Mouse (Mus musculus) urinary bladder, postnatal 10 days (tissue): ENCODE measurements around the gene Tmc5.

Experiments used
- DNase-seq: peaks from one replicate; pipeline ENCODE4 v3.0.0; 2022; ENCODE audit warnings: low spot score

Tmc5 gene

DNA sequence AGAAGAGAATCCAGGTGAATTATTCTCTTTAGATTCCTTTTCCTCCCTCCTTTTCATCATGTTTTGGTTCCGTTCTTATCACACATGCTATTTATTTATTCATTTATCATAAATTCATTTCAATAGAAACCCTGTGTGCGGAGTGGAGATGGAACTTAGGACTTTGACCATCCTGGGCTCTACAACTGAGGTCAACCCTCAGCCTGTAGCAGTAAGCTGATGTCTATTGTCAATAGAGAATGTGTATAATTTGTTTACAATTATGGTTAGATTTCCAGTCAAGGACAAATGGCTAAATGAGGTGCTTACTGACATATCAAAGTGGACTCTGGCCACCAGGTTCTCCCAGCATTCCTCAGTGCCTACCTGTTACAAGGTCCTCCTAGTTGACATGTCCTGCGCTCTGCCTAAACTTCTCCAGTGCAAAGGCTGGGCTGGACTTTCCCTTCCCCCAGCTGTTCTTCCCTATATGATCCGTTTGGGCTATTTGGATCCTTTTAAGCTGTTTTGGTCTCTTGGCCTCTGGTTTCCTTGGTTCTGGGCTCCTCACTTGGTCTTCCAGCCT lies 14.2 kb downstream of the Tmc5 start:
- no peak for DNase-seq

DNA sequence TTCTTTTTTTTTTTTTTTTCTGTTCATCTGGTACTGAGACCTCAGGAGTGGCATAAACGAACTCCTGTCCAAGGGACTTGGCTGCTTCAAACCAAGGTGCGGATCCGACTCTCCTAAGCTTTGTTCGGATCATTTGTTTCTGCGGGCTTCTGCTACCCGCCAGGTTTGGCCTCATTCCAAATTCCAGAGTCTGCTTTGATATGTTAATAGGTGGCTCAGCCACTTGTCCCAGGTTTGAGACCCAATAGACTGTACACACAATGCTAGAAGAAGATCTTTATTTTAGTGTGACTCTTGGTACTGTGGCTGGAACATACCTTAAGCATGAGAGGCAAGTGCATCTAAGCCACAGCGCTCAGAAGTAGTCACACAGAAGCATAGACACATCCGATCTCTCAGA lies 14.8 kb downstream of the Tmc5 start:
- no peak for DNase-seq

DNA sequence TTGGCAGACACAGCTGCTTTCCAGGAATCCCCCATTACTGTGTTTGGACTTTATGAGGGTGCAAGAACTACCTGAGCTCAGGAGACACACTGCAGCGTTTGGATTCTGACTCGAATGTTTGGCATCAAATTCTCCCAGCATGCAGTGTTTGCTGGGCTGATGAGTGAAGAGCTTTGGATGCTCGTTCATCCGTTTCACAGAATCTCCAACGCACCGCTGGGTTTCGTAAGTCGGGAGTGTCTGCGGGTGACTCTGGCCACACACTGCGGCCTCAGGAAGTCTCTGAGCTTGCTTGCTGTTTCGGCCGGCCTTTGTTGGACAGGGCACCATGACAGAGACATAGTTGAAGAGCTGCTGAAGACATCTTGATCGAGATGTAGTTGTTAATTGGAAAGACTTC lies 17.0 kb downstream of the Tmc5 start:
- DNase-seq: no peak

DNA sequence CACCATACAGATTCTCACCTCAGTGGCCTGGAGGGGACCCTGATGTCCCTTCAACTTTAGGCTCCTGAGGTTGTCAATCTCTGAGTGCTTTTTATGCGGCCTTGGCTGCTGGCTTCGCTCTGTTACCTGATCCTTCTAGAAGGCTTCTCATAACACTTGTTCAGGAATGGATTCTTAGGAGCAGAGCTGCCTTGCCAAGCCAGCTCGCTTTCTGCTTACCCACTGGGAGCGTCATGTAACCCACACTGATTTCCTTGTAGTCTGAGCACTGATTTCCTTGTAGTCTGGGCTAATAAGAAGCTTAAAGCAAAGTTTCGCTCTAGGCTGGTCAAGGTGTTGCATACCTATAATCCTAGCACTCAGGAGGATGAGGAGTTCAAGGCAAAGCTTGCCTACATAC lies 21.0 kb downstream of the Tmc5 start:
- DNase-seq: no peak

DNA sequence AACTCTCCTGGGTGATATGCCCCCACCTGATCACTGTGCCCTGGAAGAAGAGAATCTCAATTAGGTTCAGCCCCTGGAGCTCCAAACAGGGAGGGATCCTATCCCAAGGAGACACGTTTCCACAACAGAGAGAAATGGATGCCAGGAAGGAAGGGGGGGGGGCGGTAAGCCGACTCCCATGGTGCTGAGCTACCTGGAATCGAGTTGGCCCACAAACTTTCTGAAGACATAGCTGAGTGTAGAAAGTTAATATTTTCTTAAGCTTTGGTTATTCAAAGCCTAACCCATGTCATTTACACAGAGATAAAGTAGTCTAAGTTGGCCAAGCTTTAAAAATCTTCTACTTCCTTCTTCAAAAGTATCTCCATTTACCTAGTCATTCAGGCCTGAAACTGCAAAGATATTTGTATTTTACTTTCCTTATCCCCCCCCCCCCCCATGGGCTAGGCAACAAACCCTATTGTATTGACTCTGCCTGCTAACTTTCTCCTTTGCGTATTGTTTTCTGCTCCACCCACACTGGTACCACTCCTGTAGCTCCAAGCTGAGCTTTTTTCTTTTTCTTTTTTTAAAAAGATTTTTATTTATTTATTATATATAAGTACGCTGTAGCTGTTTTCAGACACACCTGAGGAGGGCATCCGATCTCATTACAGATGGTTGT lies 23.3 kb downstream of the Tmc5 start:
- DNase-seq: no peak

DNA sequence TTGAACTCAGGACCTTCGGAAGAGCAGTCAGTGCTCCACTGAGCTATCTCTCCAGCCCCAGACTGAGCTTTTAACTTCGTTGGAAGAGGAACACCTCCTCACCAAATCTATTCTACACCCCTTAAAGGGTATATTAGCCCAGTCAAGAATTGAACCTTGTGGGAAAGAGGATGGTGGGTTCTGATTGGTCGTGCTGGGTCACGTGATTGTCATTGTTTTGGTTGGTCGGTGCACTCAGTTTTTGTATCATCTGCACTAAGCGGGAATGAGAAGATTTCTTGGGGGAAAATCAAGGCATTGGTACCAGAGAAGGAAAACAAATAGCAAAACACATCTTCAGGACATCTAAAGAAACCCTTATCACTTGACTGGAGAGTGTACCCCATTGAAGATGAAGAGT lies 24.0 kb downstream of the Tmc5 start:
- no peak for DNase-seq

DNA sequence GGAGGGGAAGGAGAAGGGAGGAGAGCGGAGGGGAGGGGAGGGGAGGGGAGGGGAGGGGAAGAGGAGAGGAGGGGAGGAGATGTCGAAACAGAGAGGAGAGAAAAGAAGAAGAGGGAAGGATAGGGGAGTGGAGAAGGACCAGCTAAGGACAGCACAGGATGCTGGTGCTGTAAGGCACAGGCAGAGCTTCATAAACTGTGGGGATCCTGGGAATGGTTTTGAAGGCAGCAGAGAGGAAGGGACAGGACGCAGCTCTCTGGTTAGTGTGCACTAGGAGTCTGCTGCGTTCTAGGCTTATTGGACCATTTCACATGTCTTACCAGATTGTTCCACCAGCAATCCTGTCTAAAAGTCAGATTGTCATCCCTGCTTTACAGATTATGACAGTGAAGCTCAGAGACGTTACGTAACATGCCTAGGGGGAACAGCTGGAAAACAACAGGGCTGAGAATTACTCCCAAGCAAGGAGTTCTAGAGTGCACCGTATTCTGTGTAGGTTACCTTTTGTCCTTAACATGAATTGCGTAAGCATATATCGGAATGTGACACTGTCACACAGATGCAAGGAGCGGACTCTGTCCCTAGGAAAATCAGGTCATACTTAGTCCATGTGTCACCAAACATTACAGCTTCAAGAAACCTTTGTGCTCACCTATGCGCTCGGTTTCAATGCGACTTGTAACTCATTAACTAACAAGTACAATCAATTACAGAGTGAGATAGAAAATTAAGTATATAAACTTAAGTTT lies 30.6 kb downstream of the Tmc5 start:
- DNase-seq: no peak

DNA sequence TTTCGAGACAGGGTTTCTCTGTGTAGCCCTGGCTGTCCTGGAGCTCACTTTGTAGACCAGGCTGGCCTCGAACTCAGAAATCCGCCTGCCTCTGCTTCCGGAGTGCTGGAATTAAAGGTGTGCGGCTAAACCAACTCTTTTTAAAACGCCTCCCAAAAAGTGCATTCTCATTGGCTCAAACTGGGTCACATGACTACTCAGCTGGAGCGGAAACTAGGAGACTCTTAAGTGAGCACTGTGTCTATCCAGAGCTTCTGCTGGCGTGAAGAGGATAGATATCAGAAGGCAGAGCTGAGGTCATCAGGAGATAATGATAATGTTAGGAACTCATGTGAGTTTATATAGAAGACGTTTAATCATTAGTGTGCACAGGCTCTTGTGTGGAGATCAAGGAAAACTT lies 36.0 kb downstream of the Tmc5 start:
- DNase-seq: no peak

DNA sequence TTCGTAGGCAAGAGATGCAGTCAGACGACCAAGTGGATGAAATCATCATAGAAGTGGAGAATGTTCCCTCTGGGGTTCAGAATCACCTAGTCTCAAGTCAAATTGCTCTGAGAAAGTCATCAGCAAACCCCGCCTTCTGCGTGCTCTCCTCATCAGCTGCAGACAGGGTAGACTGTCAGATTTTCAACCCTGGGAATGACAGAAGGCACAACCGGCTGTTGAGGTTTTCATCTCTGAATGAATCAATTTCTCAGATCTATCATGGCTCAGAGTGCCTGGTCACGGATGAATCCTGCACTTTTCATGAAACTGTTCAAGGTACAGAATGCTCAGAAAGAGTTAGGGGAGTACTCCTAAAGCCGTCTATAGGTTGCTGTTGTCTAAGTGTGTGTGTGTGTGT lies 36.9 kb downstream of the Tmc5 start:
- DNase-seq: no peak

DNA sequence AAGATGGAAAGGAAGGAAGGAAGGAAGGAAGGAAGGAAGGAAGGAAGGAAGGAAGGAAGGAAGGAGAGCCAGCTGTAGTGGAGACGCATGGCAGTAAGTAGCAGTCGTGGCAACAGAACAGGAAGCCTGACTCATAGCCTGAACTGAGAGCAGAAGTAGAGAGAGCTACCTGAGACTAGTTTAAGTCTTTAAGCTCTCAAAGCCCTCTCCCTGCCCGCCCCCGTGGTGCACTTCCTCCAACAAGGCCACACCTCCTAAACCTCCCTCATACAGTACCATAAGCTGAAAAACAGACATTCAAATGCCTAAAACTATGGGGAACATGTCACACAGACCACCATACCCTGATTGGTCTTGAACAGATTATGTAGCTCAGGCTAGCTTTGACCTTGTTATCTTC lies 40.4 kb downstream of the Tmc5 start:
- DNase-seq: no peak

DNA sequence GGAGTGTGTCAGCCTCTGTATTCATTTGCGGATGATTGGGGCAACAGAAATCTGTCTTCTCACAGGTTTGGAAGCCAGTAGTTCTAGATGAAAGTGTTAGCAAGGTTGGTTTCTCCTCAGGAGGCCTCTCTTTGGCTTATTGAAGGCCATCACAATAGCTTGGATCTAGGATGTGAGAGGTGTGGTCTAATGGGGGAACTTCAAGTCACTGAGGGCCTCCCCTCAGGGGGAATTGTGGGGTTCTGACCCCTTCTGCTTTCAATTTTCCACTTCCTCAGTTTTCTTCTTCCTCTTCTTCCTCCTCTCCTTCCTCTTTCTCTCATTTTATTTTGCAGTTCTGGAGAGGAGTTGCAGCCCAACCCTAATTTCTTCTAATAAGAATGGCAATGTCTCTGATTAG lies 49.1 kb downstream of the Tmc5 start:
- no peak for DNase-seq

DNA sequence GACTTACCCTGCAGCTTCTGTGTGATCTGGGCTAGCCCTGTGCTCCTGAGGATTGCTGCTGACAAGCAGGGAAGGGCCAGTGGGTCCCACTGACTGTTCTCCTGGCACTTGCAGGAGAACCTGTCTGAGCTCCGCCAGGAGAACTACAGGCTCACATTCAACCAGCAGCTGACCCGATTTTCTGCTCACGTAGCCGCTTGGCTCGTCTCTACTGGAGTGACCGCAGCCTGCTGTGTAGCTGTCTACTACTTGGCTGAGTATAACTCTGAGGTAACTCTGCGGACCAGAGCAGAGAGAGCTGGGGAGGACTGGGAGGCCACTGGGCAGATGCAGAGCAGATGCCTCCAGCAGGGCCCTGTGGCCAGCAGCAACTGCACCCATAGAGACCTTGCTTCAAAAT lies 52.2 kb downstream of the Tmc5 start:
- DNase-seq: no peak

DNA sequence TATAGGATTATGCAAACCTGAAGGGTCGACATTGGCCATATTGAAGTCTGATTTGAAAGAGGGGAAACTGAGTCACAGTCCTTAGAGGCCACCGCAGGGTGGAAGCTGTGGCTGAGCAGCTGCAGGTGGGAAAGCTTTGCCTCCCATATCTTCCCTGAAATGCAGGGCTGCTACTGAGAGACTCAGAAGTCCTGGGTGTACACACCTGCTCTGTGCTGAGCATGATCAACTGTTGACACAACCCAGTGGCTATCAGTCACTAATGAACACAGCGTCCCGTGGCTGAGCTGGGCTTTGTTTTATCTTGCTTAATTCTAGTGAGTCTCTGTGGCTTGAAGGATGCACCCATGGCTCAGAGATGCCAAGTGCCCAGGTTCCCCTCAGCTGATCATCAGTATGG lies 53.0 kb downstream of the Tmc5 start:
- no peak for DNase-seq

DNA sequence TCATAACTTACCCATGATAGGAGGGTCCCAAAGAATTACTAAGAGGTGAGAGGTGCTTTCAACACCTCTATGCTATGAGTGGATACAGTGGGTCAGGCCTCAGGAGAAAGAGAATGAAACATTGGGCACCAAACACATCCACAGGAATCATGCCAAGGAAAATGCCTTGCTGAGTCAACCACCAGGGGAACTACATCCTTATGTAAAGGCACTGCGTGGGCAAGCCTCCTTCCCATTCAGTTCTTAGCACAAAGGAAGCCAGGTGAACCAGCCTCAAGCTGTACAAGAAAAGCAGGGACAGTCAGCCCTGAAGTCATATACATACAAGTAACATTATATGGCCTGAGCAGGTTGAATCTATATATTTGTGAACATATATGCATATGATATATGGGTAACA lies 53.8 kb downstream of the Tmc5 start:
- no peak for DNase-seq

DNA sequence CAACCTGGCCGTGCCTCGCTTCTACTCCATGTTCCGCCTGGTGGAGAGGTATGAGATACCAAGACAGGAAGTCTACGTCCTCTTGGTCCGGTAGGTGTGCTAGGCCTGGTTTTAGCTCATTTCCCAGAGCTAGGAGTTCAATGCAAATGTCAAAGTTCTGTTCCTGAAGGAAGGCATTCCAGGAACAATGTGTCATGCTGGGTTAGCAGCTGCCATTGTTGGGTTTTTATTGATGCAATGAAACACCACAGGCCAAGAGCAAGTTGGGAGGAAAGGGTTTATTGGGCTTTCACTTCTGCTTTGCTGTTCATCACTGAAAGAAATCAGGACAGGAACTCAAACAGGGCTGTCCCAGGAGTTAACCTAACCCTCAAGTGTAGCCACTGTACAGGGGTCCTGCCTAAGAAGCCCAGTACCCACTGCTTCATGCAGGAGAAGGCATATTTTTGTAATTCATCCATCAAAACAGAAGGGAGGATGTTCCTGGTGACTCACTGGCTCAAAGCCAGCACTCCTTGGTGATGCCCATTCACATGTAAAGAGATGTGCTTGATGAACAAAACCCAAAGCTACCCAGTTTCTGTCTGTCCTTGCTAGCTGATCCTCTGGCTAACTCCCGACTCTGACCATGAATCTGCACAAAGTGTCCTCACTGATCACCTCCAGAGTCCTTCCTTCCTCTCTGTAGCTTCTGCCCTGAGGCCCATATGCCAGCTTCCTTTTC lies 55.6 kb downstream of the Tmc5 start:
- no peak for DNase-seq

DNA sequence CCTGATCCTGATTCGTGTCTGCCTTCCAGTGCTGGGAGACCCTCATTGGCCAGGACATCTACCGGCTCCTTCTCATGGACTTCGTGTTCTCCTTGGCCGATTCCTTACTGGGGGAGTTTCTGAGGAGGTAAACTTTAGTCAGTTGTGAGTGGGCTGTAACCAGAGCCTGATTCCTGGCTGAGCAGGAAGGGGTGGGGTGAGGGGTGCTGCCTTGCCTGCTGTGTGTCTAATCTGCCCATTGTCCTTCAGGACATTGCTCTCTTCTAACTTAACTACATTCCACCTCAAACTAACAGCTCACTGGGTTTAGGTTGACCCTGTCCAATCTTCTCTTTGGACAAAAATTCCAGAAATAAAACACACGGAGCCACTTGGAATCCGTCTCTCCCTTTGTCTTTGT lies 59.6 kb downstream of the Tmc5 start:
- no peak for DNase-seq

DNA sequence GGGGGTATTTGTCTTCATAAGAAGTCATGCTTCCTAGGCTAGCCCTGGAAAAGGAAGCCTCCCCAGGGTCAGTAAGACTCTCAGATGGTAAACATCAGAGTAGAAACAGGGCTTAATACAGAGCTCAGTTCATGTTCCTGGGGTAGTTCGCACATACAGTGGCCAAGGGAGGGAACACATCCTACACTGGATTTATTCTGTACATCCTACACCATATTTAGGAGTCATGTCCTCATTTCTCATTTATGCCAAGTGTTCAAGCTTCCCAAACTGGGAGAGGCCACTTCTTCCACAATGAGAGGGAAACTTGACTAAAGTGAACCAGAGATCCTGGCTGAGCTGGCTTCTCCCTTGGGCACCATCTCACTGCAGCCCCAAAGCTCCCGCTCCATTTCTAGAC lies 70.7 kb downstream of the Tmc5 start:
- DNase-seq: no peak

DNA sequence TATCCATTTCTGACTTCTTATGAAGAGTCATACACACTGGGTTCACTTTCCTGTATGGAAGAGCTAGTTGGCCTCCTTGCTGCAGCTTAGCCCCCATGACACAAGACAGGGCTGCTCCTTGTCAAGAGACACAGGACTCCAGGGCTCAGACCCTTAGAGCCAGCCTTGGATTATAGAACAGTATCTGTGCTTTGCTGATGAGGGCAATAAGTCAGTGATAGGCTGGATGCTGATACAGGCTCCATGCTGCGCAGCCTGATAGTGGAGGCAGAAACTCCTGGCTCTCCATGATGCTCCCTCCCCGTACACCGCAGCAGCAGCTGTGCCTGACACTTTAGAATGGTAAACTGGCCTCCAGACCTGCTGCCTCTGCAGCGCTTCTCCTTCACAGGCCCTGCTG lies 73.0 kb downstream of the Tmc5 start:
- no peak for DNase-seq

DNA sequence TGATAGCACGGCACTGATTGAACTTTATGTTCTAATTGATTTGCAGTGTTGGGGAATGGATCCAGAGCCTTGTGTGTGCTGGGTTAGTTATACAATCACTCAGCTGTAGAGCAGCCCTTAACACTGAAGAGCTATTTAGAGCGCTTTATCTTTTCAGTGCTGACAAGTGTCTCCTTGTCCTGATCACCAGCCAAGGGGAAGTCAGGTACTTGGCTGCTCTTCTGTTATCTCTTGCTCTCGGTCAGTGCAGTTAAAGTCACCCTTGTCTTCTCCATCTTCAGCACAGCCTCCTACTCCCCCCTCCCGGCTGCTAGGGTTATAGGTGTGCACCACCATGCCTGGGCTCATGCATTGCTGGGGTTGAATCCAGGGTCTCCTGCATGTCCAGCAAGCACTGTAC lies 79.7 kb downstream of the Tmc5 start:
- no peak for DNase-seq

DNA sequence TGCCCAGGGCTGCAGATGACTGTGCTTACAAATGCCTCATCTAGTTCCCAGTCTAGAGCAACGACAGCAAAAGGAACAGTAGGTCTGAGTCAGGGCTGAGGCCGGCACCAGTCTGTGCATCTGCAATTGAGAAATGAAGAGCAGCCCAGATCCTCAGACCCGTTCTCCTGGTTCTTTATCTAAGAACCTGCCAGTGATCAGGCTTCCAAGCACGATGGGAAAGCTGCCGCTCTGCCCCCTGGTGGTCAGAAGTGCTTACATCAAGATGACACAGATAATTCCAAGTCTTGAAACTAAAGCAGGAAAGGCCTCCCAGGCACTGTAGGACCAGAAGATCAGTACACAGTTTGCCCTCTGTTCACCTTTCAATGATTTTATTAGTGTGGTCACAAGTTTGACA lies 91.1 kb downstream of the Tmc5 start:
- DNase-seq: peak; percentile 44

DNA sequence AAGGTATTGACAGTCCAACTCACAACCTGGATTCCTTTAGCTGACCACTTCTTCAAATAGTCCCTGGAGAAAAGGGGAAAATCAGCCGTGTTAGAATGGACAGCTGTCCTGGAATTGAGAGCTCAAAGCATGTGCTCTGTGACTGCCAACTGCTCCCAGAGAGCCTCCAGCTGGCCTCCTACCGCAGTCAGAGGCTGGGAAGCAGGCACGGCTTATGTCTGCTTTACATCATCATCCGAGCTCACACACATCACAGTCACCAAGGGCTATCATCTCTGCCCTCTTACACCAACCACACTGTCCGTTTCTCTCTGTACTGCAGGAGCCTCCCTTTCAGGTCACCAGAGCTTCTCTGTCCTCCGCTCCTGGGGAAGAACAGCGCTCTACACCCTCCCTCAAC lies 92.0 kb downstream of the Tmc5 start:
- no peak for DNase-seq

DNA sequence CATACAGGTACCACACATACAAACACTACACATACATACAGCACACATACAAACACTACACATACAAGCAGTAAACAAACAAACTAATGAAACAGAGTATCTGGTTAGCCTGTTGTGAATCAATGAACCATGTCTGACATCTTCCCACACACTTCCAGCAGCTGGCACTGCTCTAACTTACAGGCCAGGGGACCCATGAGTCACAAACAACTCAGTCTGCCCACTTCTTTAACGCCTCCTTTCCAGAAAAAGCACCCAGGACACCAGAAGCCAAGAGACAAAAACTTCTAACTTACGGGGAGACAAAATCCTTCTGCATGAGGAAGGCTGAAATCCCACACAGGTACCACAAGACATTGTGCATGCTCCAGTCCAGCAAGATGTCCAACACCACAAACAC lies 94.2 kb downstream of the Tmc5 start:
- no peak for DNase-seq

DNA sequence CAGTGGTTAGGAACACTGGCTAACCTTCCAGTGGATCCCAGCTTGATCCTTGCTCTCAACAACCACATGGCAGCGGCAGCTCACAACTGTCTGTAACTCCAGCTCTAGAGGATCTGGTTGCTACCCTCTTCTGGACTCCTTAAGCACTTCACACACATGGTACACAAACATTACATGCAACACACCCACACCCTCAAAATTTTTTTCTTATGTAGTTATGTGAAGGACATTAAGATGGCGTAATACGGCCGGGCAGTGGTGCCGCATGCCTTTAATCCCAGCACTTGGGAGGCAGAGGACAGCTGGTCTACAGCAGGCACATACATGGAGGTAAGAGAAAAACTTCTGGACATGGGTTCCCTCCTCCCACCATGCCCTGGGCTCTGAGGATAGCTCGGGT lies 99.0 kb downstream of the Tmc5 start:
- DNase-seq: no peak
